Mouse (Mus musculus) cerebellum, adult 18-20 months (tissue): Measurements from ENCODE around the gene Rpl3l.
A peak's percentile ranks its signal among the peaks of the same experiment; 100 is the strongest.
"Not testable (repeated sequence)": the region's sequence is repeated elsewhere in the genome, so short reads cannot be mapped to it uniquely, and the experiment has no call there.

Experiments
- DNase-seq, 2 experiments: peaks; one replicate each; pipeline ENCODE4 v3.0.0; 2021

The Rpl3l gene

GRCm38 (mm10) chr17:24719494-24720222 is 8.0 kb upstream of the Rpl3l start:
- peak; percentile 97 to 99 for DNase-seq

- not testable (repeated sequence) for DNase-seq
Observed at GRCm38 (mm10) chr17:24720616-24721015, 7.0 kb upstream of the Rpl3l start.

- not testable (repeated sequence) for DNase-seq
Observed at GRCm38 (mm10) chr17:24721383-24721955, 6.2 kb upstream of the Rpl3l start.

GRCm38 (mm10) chr17:24722220-24722924 is 5.2 kb upstream of the Rpl3l start:
- no peak for DNase-seq

- DNase-seq, result no peak
Observed at GRCm38 (mm10) chr17:24723122-24723880, 4.3 kb upstream of the Rpl3l start.

GRCm38 (mm10) chr17:24723881-24724180 is 3.8 kb upstream of the Rpl3l start:
- no peak for DNase-seq

- DNase-seq, result peak; percentile 93 to 99
Observed at GRCm38 (mm10) chr17:24724184-24724583, 3.4 kb upstream of the Rpl3l start, which contains the start of gene Ndufb10. Ndufb10 (minus strand) TSS chr17:24724478.

- no peak for DNase-seq
Observed at GRCm38 (mm10) chr17:24725637-24726390, 1.8 kb upstream of the Rpl3l start.

GRCm38 (mm10) chr17:24728184-24728583 is 564 bp downstream of the Rpl3l start:
- no peak for DNase-seq

GRCm38 (mm10) chr17:24729067-24729466 is 1.4 kb downstream of the Rpl3l start:
- DNase-seq, result no peak

- DNase-seq, result no peak
Observed at GRCm38 (mm10) chr17:24730787-24731186, 3.2 kb downstream of the Rpl3l start.

- no peak for DNase-seq
Observed at GRCm38 (mm10) chr17:24732233-24732935, 4.8 kb downstream of the Rpl3l start.

GRCm38 (mm10) chr17:24733434-24734050 is 5.9 kb downstream of the Rpl3l start:
- no peak for DNase-seq

- no peak for DNase-seq
Observed at GRCm38 (mm10) chr17:24734513-24734912, 6.9 kb downstream of the Rpl3l start.

GRCm38 (mm10) chr17:24735446-24735845 is 7.8 kb downstream of the Rpl3l start:
- no peak for DNase-seq

- DNase-seq, result peak; percentile 89 to 98
Observed at GRCm38 (mm10) chr17:24736330-24737051, 8.9 kb downstream of the Rpl3l start, which contains the start of gene Msrb1. Msrb1 (plus strand) TSS chr17:24736642.

GRCm38 (mm10) chr17:24737135-24737810 is 9.7 kb downstream of the Rpl3l start:
- DNase-seq, result no peak

GRCm38 (mm10) chr17:24738238-24738637 is 10.6 kb downstream of the Rpl3l start:
- no peak for DNase-seq

- DNase-seq, result no peak
Observed at GRCm38 (mm10) chr17:24739926-24740325, 12.3 kb downstream of the Rpl3l start.

GRCm38 (mm10) chr17:24742307-24742706 is 14.7 kb downstream of the Rpl3l start:
- no peak for DNase-seq
